Mouse (Mus musculus) lung, adult 2 months (tissue): ENCODE results near the gene Trim50. TPM values are rescaled to one million over a fixed set of nuclear protein-coding genes. Genes with fewer than 3 reads are reported as not detected.

ENCODE experiments used
- DNase-seq: peaks from one replicate; pipeline ENCODE4 v3.0.0; 2022
- H3K4me1 ChIP-seq: fragments of 200-500 bp; 2 replicates; pipeline ENCODE4 v1.6.1; 2011; ENCODE audit warnings: low read length; ENCODE audit not compliant: control insufficient read depth, insufficient read depth
- H3K4me3 ChIP-seq: fragments of 200-500 bp; replicated peaks from 2 replicates; pipeline ENCODE3; 2011; ENCODE audit warnings: low read depth, mild to moderate bottlenecking, control low read depth, low read length; ENCODE audit errors: extremely low read depth
- CTCF ChIP-seq: fragments of 200-500 bp; IDR thresholded peaks from 2 replicates; pipeline ENCODE4 v1.5.1; 2011; ENCODE audit warnings: mild to moderate bottlenecking, low read length, control low read depth; ENCODE audit not compliant: insufficient read depth
- POLR2A ChIP-seq: fragments of 200-500 bp; IDR thresholded peaks from 2 replicates; pipeline ENCODE4 v1.6.1; 2011; ENCODE audit warnings: low read depth, mild to moderate bottlenecking, control low read depth, low read length, borderline replicate concordance; ENCODE audit errors: extremely low read depth
- WGBS: fragments of 180-500 bp; shearing (Covaris S2); methylation state at CpG from one replicate; pipeline ENCODE4 v1.1.7; 2018; 5-methylcytosine and 5-hydroxymethylcytosine counted together
- polyA plus RNA-seq: library from polyadenylated mRNA; depleted of rRNA; stranded (reverse); fragments of >200 nt; gene quantifications from 2 replicates; pipeline ENCODE4 v1.2.3, GENCODE M21; 2012

Trim50 gene
- polyA plus RNA-seq, 1 experiment: not detected

- Histone ChIP-seq H3K4me3 (no peak overlapping the region), H3K4me1 (no peaks in the 10 kb centered on the region)
- no peak for DNase-seq
- TF ChIP-seq POLR2A (no peak), CTCF (no peak)
- WGBS: 4% methylated on average over 1 of the region's 1 CpGs
Observed at GRCm38 (mm10) chr5:135346430-135346829, 6.7 kb upstream of the Trim50 start.

DNA sequence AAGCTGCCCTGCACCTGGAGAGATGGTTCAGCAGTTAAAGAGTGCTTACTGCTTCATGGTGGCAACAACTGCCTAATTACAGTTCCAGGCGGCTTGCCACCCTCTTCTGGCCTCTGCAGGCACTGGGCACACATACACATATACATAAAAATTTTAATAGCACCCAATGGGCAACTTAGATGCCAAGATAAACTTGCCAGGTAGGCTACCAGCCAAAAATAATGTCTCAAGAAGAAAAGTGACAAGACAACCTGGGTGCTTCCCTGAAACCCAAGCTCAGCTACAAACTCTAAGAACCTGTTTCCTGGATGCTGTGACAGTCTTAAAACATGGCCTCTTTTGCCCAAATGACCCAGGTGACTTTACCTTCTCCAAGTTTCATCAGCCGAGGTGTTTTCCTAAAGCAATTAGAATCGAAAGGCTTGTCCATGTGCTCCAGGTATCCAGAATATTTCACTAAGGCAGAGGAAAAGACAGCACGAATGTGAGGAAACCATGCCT is 5.5 kb upstream of the Trim50 start:
- WGBS: 70% methylated on average over 4 of the region's 4 CpGs
- TF ChIP-seq CTCF (no peak), POLR2A (no peak)
- Histone ChIP-seq H3K4me3 (no peak overlapping the region), H3K4me1 (no peaks in the 10 kb centered on the region)
- no peak for DNase-seq

- Histone ChIP-seq H3K4me1 (no peaks in the 10 kb centered on the region), H3K4me3 (no peak within 1 kb of the TSS)
- WGBS: 90% methylated on average over 35 of the region's 35 CpGs
- TF ChIP-seq CTCF: no peak
- no peak for TF ChIP-seq POLR2A
- DNase-seq: no peak
Observed at GRCm38 (mm10) chr5:135349862-135350261, 3.2 kb upstream of the Trim50 start, which contains the start of gene Fkbp6. Gene Fkbp6, minus strand, starts transcription at chr5:135350044.

- TF ChIP-seq POLR2A: no peak
- no peak for TF ChIP-seq CTCF
- no peaks in the 10 kb centered on the region for H3K4me1 ChIP-seq
- WGBS: 79% methylated on average over 13 of the region's 13 CpGs
- no peak for DNase-seq
- H3K4me3 ChIP-seq: no peak overlapping the region
Observed at GRCm38 (mm10) chr5:135351606-135352005, 1.5 kb upstream of the Trim50 start.

DNA sequence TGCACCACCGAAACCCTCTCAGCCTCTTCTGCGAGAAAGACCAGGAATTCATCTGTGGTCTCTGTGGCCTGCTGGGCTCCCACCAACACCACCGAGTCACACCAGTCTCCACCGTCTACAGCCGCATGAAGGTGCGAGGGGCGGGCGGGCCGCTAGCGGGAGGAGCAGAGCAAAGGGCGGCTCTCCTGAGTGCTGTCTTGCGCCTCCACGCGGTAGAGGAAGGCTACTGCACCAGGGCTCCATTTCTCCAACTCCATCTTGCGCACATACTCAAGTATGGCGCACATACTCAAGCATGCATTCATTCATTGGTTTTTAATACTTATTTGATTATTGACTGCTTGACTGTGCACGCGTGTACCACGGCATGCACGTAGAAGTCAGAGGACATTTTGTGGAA is 469 bp downstream of the Trim50 start:
- 21% methylated on average over 20 of the region's 20 CpGs for WGBS
- no peak for TF ChIP-seq POLR2A
- TF ChIP-seq CTCF: no peak
- no peak for DNase-seq
- H3K4me3 ChIP-seq: no peak overlapping the region
- no peaks in the 10 kb centered on the region for H3K4me1 ChIP-seq

- 14% methylated on average over 1 of the region's 1 CpGs for WGBS
- DNase-seq: no peak
- TF ChIP-seq CTCF (no peak), POLR2A (no peak)
- Histone ChIP-seq H3K4me1 (no peaks in the 10 kb centered on the region), H3K4me3 (no peak overlapping the region)
Observed at GRCm38 (mm10) chr5:135356090-135356489, 3.0 kb downstream of the Trim50 start.

GRCm38 (mm10) chr5:135357556-135357955 is 4.5 kb downstream of the Trim50 start:
- no peak overlapping the region for H3K4me3 ChIP-seq
- no peak for DNase-seq
- no peak for TF ChIP-seq CTCF
- H3K4me1 ChIP-seq: no peaks in the 10 kb centered on the region
- 80% methylated on average over 2 of the region's 2 CpGs for WGBS

DNA sequence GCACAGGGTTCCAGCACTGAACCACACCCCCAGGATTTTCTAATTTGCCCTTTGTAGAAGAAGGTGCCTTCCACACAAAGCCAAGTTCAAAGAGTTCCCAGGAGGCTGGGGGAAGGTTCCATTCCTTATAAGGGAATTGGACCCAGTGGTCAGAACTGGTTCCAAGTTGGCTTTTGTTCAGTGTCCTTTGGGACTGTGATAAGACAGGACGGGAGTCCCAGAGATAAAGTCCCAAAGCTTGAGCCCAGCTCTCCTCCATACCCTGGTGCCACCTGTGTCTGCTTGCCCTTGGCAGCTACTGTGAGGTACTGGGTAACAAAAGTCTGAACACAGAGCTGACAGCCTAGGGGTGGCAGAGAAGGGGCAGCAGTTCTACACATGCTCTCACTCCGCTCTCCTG is 6.7 kb downstream of the Trim50 start:
- 68% methylated on average over 2 of the region's 2 CpGs for WGBS
- Histone ChIP-seq H3K4me3 (no peak overlapping the region), H3K4me1 (no peaks in the 10 kb centered on the region)
- TF ChIP-seq POLR2A: no peak
- TF ChIP-seq CTCF: no peak
- DNase-seq: no peak

- no peak for DNase-seq
- TF ChIP-seq POLR2A (no peak), CTCF (no peak)
- Histone ChIP-seq H3K4me1 (no peaks in the 10 kb centered on the region), H3K4me3 (no peak overlapping the region)
- WGBS: 81% methylated on average over 3 of the region's 3 CpGs
Observed at GRCm38 (mm10) chr5:135362572-135362971, 9.5 kb downstream of the Trim50 start.

DNA sequence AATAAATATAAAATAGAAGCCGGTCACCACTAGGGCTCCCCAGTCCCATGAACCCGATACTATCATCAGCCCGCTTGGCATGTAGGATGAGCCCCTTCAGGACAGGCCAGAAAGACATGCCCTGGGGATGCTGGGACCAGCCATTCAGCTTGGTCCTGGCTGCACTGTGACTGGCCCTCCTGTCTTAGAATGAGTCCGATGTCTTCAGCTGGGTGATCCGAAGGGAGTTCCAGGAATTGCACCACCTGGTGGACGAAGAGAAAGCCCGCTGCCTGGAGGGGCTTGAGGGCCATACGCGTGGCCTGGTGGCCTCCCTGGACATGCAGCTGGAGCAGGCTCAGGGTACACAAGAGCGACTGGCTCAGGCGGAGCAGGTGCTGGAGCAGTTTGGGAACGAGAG is 10.4 kb downstream of the Trim50 start:
- DNase-seq: no peak
- Histone ChIP-seq H3K4me3 (no peak overlapping the region), H3K4me1 (no peaks in the 10 kb centered on the region)
- WGBS: 26% methylated on average over 12 of the region's 12 CpGs
- no peak for TF ChIP-seq POLR2A
- peak; percentile 54 for TF ChIP-seq CTCF

GRCm38 (mm10) chr5:135367841-135368240 is 14.7 kb downstream of the Trim50 start:
- DNase-seq: no peak
- 50% methylated on average over 6 of the region's 6 CpGs for WGBS
- Histone ChIP-seq H3K4me3 (no peak overlapping the region), H3K4me1 (peaks cover 3% of the 10 kb centered on the region; the same call in 1 of the 2 replicates)
- no peak for TF ChIP-seq POLR2A
- TF ChIP-seq CTCF: no peak
